Mouse (Mus musculus) lung, postnatal 14 days (tissue): ENCODE data around the gene Nup62.

Experiments
- DNase-seq: peaks from one replicate; pipeline ENCODE4 v3.0.0; 2021

Nup62 gene

GRCm38 (mm10) chr7:44815721-44816469 lies at the start of gene Nup62, which contains the start of gene Il4i1:
Nup62 (plus strand) TSS chr7:44816088.
Il4i1 (plus strand) TSS chr7:44816387.
- DNase-seq = peak; percentile 99

DNA sequence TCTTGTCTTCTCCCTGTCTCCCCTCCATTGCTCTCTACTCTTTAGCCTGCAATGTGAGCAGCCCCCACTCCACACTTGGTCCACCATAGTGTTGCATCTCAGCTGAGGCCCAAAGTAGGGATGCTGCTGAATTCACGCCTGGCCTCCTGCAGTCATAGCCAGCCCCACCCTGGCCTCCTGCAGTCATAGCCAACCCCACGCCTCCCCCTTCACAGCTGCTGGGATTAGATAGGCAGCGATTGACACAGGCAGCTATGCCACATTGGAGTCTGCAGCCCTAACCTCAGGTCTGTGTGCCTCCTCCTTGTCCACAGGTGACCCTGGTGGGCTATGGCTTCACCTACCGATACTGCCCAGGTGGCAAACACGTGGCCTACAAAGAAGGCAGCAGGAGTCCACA lies 47.8 kb upstream of the Nup62 start:
- no peak for DNase-seq

DNA sequence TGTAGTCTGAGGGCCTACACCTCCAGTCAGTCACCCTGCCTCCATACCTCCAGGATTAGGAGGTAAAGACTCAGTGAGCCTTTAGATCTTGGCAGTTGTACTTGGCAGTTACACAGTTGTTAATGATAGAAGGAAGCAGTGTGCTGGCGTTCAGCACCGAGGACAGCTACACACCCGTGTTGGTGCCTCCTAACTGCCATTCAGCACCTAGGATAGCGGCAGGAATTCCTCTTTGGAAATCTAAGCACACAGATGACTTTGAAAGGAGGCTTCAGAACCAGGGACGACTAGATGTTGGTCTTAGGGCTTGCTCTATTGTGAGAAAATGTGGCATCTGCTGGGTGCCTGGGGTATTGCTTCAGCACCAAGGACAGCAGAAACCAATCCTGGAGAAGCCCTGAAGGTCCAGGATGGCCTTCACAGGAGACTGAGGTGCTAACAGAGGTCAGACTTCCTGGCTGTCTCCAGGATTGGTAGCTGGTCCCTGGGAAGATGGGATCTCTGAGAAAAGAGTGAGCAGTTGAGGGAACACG lies 45.8 kb upstream of the Nup62 start:
- DNase-seq = peak; percentile 80

GRCm38 (mm10) chr7:44772591-44773204 lies 43.2 kb upstream of the Nup62 start:
- no peak for DNase-seq

DNA sequence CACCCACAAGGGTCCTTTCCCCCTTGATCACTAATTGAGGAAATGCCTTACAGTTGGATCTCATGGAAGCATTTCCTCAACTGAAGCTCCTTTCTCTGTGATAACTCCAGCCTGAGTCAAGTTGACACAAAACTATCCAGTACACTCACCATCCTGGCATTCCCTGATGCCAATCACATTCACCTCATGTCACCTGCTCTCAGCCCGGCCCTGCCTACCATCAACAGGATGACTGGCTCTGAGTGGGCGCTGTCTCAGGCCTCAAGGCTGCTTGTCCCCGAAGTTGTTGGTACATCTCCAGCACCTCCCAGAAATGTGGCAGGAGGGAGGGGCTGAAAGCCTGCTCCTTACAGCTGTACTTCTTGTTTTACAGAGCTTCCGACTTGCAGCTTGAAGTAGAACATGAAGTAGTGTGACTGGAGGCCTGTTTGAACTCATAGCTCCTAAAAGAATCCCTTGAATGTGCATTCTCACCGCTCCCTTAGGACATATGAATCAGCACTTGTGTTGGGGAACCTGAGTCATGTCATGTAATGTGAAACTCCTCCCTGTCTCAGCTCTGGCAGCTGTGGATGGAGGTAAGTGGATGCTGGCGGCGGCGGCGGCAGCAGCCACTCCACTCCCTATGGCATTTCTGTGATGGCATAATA lies 38.9 kb upstream of the Nup62 start:
- no peak for DNase-seq

DNA sequence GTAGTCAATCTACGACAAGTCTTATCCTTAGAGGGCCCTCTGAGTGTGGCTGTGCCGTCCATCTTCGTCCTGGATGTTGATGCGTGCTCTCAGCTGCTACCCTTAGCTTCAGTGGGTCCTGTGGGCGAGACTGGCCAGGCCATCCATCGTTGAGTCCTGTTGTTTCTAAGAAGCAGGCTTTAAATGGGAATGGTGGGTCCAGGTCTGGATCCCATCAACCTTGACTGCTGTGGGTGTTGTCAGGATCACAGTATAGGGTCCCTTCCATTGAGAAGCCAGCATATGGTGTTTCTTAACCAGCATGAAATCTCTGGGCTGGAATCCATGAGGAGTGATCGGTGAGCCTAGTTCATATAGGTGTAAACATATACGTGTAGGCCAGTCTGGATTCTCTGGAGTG lies 35.8 kb upstream of the Nup62 start:
- DNase-seq = no peak

- no peak for DNase-seq
These were observed 26.4 kb upstream of the Nup62 start for GRCm38 (mm10) chr7:44789531-44789930.

DNA sequence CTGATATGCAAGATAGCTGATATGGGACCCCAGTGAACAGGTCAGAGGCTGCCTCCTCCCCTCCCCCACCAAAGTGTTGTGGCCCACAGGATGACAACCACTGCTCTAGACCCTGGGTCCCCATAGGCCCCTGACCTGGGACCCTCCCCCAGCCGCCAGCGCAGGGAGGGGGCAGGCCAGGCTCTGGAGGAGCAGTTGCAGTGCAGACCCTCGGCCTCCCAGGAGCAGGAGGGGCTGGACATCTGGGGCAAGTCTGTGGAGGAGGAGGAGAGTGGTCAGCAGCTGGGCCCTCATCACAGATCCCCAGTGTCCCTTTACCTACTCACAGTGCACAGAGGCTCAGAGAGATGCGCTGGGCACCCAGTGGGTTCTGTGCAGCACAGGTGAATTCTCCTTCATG lies 25.8 kb upstream of the Nup62 start:
- DNase-seq = no peak

DNA sequence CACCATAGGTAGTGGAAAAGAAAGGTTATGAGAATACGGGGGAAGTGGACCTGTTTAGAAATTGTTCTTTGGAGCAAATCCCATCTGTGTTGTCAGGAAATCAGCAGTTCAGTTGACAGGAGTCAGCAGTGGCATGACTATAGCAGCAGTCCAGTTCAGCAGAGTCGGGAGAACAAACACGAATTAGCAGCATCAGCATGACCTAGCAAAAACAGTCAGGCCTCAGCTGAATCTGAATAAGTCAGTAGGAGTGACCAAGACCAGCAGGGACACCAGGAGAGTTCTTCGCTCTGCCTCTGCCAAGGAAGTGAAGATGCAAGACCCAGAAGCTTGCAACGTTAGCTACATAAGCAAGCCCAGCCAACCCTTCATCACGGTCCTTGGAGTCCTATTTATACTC lies 23.1 kb upstream of the Nup62 start:
- DNase-seq = no peak

- DNase-seq = no peak
These were observed 7.0 kb upstream of the Nup62 start for GRCm38 (mm10) chr7:44808927-44809326.

- DNase-seq = no peak
These were observed 6.4 kb upstream of the Nup62 start for GRCm38 (mm10) chr7:44809466-44809865.

- DNase-seq = no peak
These were observed 5.5 kb upstream of the Nup62 start for GRCm38 (mm10) chr7:44810365-44810764.

GRCm38 (mm10) chr7:44810819-44811557 lies 4.9 kb upstream of the Nup62 start:
- DNase-seq = no peak

GRCm38 (mm10) chr7:44812651-44813325 lies 3.1 kb upstream of the Nup62 start:
- no peak for DNase-seq

DNA sequence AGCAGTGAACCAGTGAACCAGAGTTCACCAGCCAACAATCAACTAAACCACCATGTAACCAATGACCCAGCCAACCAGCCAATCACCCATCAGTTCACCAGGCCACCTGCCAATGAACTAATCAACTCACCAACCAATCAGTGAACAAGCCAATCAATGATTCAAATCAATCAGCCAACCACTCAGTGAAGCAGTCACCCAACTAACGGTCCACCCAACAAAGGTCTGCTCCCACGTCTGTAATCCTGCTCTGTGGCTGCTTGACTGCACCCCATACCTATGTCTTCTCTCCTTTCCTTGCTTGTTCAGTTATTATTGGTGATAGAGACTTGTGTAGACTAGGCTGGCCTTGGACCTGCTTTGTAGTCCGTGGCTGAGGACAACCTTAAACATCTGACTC lies 1.9 kb upstream of the Nup62 start:
- DNase-seq = no peak

GRCm38 (mm10) chr7:44814423-44814822 lies 1.5 kb upstream of the Nup62 start:
- no peak for DNase-seq

- no peak for DNase-seq
These were observed 835 bp upstream of the Nup62 start for GRCm38 (mm10) chr7:44814952-44815553.

DNA sequence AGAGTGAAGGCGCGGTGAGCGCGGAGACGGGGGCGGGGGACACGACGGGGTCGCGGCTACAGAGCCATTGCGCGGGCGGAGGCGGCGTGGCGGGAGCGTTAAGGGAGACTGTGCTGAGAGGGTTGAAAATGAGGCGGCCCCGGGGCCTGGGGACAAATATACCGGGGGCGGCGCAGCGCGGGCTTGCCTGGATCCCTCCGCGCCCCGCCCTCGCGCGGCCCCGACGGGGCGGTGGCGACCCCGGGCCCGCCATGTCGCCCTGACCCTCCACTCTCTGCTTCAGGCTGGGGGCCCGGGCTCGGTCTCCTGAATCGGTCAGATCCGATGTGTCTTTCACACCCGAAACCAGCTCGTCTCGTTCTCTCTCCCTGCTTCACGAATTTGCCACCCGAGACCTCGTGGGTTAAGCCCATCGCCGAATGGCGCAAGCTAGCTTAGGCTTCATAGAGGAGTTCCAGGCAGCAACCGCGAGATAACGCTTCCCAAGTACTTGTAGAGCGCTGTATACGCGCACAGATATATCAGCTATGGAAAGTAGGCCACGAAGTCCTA lies 658 bp downstream of the Nup62 start, which contains the start of gene Atf5:
Gene Atf5, minus strand, starts transcription at position 189 of the 552 bp plus-strand sequence.
- DNase-seq = peak; percentile 65

DNA sequence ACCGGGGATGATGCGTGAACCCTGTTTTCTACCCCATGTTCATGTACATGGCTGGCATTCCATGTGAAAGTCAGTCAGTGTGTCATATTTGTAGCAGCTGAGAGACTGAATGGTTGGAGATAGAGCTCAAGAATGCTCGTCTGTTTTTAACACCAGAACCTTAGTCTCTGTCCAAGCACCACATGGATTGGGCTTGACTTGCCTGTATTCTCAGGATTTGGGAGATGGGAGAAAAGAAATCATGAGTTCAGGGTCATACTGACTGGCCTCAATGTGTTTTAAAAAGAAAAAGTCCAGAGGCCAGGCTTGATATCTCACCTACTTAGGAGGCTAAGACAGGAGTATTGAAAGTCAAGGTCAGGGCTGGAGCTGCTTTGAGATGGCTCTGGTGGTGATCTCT lies 1.6 kb downstream of the Nup62 start:
- DNase-seq = no peak

GRCm38 (mm10) chr7:44818164-44818563 lies 2.3 kb downstream of the Nup62 start:
- peak; percentile 34 for DNase-seq

DNA sequence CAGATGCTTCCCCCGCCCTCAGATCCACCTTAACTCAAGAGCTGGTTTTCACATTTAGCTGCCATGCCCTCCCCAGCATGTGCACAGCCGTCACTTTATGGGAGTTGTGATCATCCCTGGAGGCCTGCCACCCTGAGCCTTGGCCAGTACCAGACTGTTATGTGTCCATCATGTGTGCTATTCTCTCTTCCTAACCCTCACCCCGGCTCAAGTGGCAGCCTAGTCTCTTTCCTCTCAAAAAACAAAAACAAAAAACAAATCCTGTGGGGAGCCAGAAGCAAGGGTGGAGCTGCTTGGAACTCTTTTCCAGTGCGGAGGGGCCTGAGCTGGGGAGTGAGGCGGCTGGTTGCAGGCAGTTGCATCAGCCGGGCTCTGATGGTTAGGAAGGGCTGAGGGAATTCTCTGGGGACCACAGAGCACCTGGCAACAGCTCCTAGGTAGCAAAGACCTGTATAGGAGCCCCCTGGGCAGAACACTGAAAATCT lies 2.9 kb downstream of the Nup62 start:
- DNase-seq = peak; percentile 64
